Mouse (Mus musculus) limb, embryonic 11.5 days (tissue): Measurements from ENCODE around the gene Tle6. TPM values are rescaled to one million over a fixed set of nuclear protein-coding genes. Genes with fewer than 3 reads are reported as not detected.
"Not testable (repeated sequence)": the region's sequence is repeated elsewhere in the genome, so short reads cannot be mapped to it uniquely, and the experiment has no call there.

ENCODE experiments used
- ATAC-seq: fragments of 200-750 bp; cut with Nextera tagmentation; 2 replicates; pipeline ENCODE4 v1.8.0; 2017; ENCODE audit warnings: low read depth; ENCODE audit not compliant: insufficient number of reproducible peaks, low FRiP score, low TSS enrichment
- DNase-seq: peaks from one replicate; pipeline ENCODE4 v3.0.0-alpha.2; 2015; ENCODE audit warnings: low spot score
- H3K27ac ChIP-seq: fragments of 300-500 bp; sonication (generic); replicated peaks from 2 replicates; pipeline ENCODE4 v1.5.1; 2014; ENCODE audit warnings: low read depth, mild to moderate bottlenecking, low read length
- H3K27me3 ChIP-seq: fragments of 300-500 bp; sonication (generic); 2 replicates; pipeline ENCODE4 v1.6.1; 2014; ENCODE audit warnings: mild to moderate bottlenecking, low read length, mixed read lengths; ENCODE audit not compliant: control insufficient read depth, insufficient read depth
- H3K36me3 ChIP-seq: fragments of 300-500 bp; sonication (generic); 2 replicates; pipeline ENCODE4 v1.6.1; 2014; ENCODE audit warnings: mild to moderate bottlenecking, low read length, moderate library complexity, mixed read lengths; ENCODE audit not compliant: control insufficient read depth, insufficient read depth
- H3K4me1 ChIP-seq: fragments of 300-500 bp; sonication (generic); 2 replicates; pipeline ENCODE4 v1.6.1; 2014; ENCODE audit warnings: low read length, mixed read lengths; ENCODE audit not compliant: control insufficient read depth, insufficient read depth
- H3K4me2 ChIP-seq: fragments of 300-500 bp; sonication (generic); 2 replicates; pipeline ENCODE4 v1.6.1; 2014; ENCODE audit warnings: low read depth, mild to moderate bottlenecking, moderate library complexity; ENCODE audit not compliant: severe bottlenecking
- H3K4me3 ChIP-seq: fragments of 300-500 bp; sonication (generic); 2 replicates; pipeline ENCODE4 v1.5.1; 2014; ENCODE audit warnings: low read depth, low read length
- H3K9ac ChIP-seq: fragments of 300-500 bp; sonication (generic); 2 replicates; pipeline ENCODE4 v1.6.1; 2014; ENCODE audit warnings: mild to moderate bottlenecking, low read length
- H3K9me3 ChIP-seq: fragments of 300-500 bp; sonication (generic); 2 replicates; pipeline ENCODE4 v1.6.1; 2016; ENCODE audit warnings: low read length; ENCODE audit not compliant: control insufficient read depth
- WGBS: fragments of 180-500 bp; shearing (Covaris S2); extraction: QIAGEN DNeasy Blood & Tissue Kit; methylation state at CpG from one replicate; pipeline ENCODE4 v1.1.7; 2014; 5-methylcytosine and 5-hydroxymethylcytosine counted together
- polyA plus RNA-seq: library from polyadenylated mRNA; unstranded; fragments of >200 nt; fragmentation: Nextera tagmentation; extraction: Ambion mirVana; gene quantifications from 2 replicates; pipeline ENCODE4 v1.2.1, GENCODE M21; 2014

Tle6 gene
- 11.1 and 11.6 TPM in 2 replicates for polyA plus RNA-seq

- peak within 1 kb of the TSS; percentile 40 for H3K4me2 ChIP-seq
- H3K27ac ChIP-seq: peak within 1 kb of the TSS; percentile 55
- H3K4me3 ChIP-seq: 0 out of 2 replicates have a peak within 1 kb of the TSS, but pooled peaks have one; percentile 3
- peaks cover 43% of the 10 kb centered on the region for H3K4me1 ChIP-seq
- H3K36me3 ChIP-seq: no peaks in the 10 kb centered on the region
- under 1% methylated on average over 28 of the region's 28 CpGs for WGBS
- H3K9ac ChIP-seq: no peak within 1 kb of the TSS
- H3K9me3 ChIP-seq: no peaks in the 10 kb centered on the region
- H3K27me3 ChIP-seq: no peaks in the 10 kb centered on the region
- DNase-seq: peak; percentile 100
- peak; percentile 83 for ATAC-seq
Observed at GRCm38 (mm10) chr10:81600738-81601203, at the start of gene Tle6. Tle6 (minus strand) TSS chr10:81601073.

- peak; percentile 93 for DNase-seq
- WGBS: 6% methylated on average over 29 of the region's 52 CpGs
Observed at GRCm38 (mm10) chr10:81648803-81649775, 48.2 kb upstream of the Tle6 start, which contains the start of gene Gm10778. Gm10778 (plus strand) TSS chr10:81649059.

GRCm38 (mm10) chr10:81646015-81646555, 45.2 kb upstream of the Tle6 start:
- WGBS: 79% methylated on average over 7 of the region's 7 CpGs
- DNase-seq: no peak
- Histone ChIP-seq H3K9ac (no peak overlapping the region), H3K36me3 (peaks cover 2% of the 10 kb centered on the region; the same call in 1 of the 2 replicates), H3K4me2 (no peak overlapping the region), H3K4me1 (peaks cover 10% of the 10 kb centered on the region), H3K27ac (no peak overlapping the region), H3K4me3 (no peak overlapping the region), H3K9me3 (no peaks in the 10 kb centered on the region), H3K27me3 (no peaks in the 10 kb centered on the region)
- no peak for ATAC-seq

More at GRCm38 (mm10) chr10:81648803-81649775, 48.2 kb upstream of the Tle6 start, which contains the start of gene Gm10778:
- H3K27me3 ChIP-seq, H3K9me3 ChIP-seq, H3K36me3 ChIP-seq, H3K4me1 ChIP-seq, H3K27ac ChIP-seq: not testable (repeated sequence)
- ATAC-seq: peak; percentile 87
- Histone ChIP-seq H3K4me3 (peak within 1 kb of the TSS; percentile 52), H3K9ac (peak within 1 kb of the TSS; percentile 67), H3K4me2 (peak within 1 kb of the TSS; percentile 43)

- Histone ChIP-seq H3K9me3 (no peaks in the 10 kb centered on the region), H3K4me2 (no peak overlapping the region), H3K27me3 (no peaks in the 10 kb centered on the region), H3K4me1 (peaks cover 10% of the 10 kb centered on the region), H3K36me3 (no peaks in the 10 kb centered on the region), H3K9ac (no peak overlapping the region), H3K4me3 (no peak overlapping the region), H3K27ac (no peak overlapping the region)
- WGBS: 88% methylated on average over 4 of the region's 4 CpGs
- no peak for ATAC-seq
- no peak for DNase-seq
Observed at GRCm38 (mm10) chr10:81645391-81645790, 44.5 kb upstream of the Tle6 start.

- Histone ChIP-seq H3K4me2 (no peak overlapping the region), H3K4me3 (no peak overlapping the region; the same call in 1 of the 2 replicates), H3K4me1 (peaks cover 10% of the 10 kb centered on the region), H3K9ac (no peak overlapping the region), H3K9me3 (no peaks in the 10 kb centered on the region), H3K36me3 (no peaks in the 10 kb centered on the region), H3K27me3 (no peaks in the 10 kb centered on the region), H3K27ac (no peak overlapping the region)
- DNase-seq (no peak), ATAC-seq (no peak)
- WGBS: 93% methylated on average over 18 of the region's 18 CpGs
Observed at GRCm38 (mm10) chr10:81644716-81645115, 43.8 kb upstream of the Tle6 start.

GRCm38 (mm10) chr10:81644162-81644561, 43.3 kb upstream of the Tle6 start:
- H3K27ac ChIP-seq: no peak overlapping the region
- H3K9ac ChIP-seq: peak overlapping the region; percentile 80
- peak overlapping the region; percentile 60 for H3K4me3 ChIP-seq
- H3K4me1 ChIP-seq: peaks cover 10% of the 10 kb centered on the region
- no peak for DNase-seq
- no peak for ATAC-seq
- H3K4me2 ChIP-seq: peak overlapping the region; percentile 61
- no peaks in the 10 kb centered on the region for H3K27me3 ChIP-seq
- 55% methylated on average over 2 of the region's 2 CpGs for WGBS
- no peaks in the 10 kb centered on the region for H3K36me3 ChIP-seq
- no peaks in the 10 kb centered on the region for H3K9me3 ChIP-seq

GRCm38 (mm10) chr10:81643449-81644055, 42.7 kb upstream of the Tle6 start:
- under 1% methylated on average over 75 of the region's 75 CpGs for WGBS
- peak; percentile 86 for ATAC-seq

More at GRCm38 (mm10) chr10:81643449-81644055, 42.7 kb upstream of the Tle6 start:
- DNase-seq: peak; percentile 96
- H3K9me3 ChIP-seq: no peaks in the 10 kb centered on the region
- peaks cover 10% of the 10 kb centered on the region for H3K4me1 ChIP-seq
- H3K36me3 ChIP-seq: no peaks in the 10 kb centered on the region
- H3K4me3 ChIP-seq: peak overlapping the region; percentile 60
- no peaks in the 10 kb centered on the region for H3K27me3 ChIP-seq
- H3K4me2 ChIP-seq: peak overlapping the region; percentile 61
- peak overlapping the region; percentile 94 for H3K27ac ChIP-seq
- peak overlapping the region; percentile 80 for H3K9ac ChIP-seq
